Mouse (Mus musculus): ENCODE measurements around the gene Snd1. TPM values are rescaled to one million over a fixed set of nuclear protein-coding genes. Genes with fewer than 3 reads are reported as not detected.

Snd1 gene
- total RNA-seq, 2 experiments from 2014 or later, result 110 to 112 TPM

DNA sequence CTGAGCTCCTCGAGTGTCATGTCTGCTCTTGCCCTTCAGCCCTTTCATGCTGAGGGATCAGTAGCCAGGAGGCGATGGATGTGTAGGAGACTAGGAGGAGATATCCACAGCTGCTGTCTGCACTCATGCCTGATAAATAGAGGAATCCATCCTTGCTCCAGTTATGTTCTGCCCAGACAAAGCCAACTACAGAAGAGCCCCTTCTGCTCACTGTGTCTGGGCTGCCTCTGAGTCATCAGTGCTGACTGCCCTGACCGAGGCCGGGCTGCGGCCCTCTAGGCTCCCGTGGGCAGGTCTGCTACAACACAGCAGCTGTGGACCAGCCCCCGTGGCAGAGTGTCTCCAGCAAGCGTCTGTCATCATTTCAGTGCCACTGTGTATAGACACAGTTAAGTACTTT lies 387.4 kb downstream of the Snd1 start:
- H3K27ac ChIP-seq, result peak overlapping the region; percentile 72
- no peak for DNase-seq (ENCODE audit: low spot score in 2 of 2)
- no peak overlapping the region for H3K4me3 ChIP-seq
- TF ChIP-seq CTCF (conservative IDR thresholded peaks at IDR 0.05), result no peak

DNA sequence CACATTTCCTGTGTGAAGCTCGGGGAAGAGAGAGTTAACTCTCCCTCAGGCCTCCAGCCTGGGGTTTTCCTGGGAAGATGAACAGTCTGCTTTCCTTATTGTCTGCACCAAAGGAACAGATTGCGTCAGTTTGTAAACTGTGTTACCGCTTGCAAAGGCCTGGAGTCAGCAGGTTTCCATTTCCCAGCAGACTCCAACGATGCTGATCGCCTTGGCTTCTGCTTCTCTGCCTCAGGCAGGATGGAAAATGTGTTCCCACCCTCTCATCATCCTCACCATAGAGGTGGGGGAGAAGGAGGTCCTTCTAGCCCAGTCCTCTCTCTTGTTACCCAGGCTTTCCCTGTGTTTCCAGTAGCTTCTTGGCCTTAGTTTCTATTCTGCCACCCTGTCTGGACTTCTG lies 389.7 kb downstream of the Snd1 start:
- H3K27ac ChIP-seq, result peak overlapping the region; percentile 79

DNA sequence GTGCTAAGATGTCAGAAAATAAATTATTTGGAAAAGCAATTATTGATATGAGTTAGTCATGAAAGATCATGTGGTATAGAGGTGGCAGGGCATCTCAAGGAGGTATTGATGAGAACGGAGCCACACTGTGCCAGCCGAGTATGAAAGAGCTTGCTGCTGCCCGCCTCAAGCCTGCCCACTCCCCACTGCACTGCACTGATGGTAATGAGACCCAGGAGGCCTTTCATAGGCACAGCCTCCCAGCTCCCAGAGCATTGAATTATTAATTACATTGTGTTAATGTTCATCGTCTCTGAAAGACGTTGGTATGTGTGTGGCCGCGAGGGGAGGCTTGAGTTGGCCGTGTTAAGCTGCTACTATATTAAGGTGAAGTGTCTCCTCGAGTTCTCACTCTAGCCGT lies 390.2 kb downstream of the Snd1 start:
- H3K27ac ChIP-seq, result peak overlapping the region; percentile 79
- no peak for TF ChIP-seq CTCF (conservative IDR thresholded peaks at IDR 0.05)
- no peak overlapping the region for H3K4me3 ChIP-seq
- no peak for DNase-seq (ENCODE audit: low spot score in 2 of 2)

More for the DNA sequence above, 389.7 kb downstream of the Snd1 start:
- H3K4me3 ChIP-seq, result no peak overlapping the region
- peak in 1 of 2 experiments; percentile 60 for DNase-seq (ENCODE audit: low spot score in 2 of 2)
- TF ChIP-seq CTCF (conservative IDR thresholded peaks at IDR 0.05), result no peak

- no peak overlapping the region for H3K27ac ChIP-seq
- H3K4me3 ChIP-seq, result no peak overlapping the region
- TF ChIP-seq CTCF (conservative IDR thresholded peaks at IDR 0.05), result no peak
- DNase-seq (ENCODE audit: low spot score in 2 of 2), result no peak
These were observed 391.3 kb downstream of the Snd1 start for GRCm38 (mm10) chr6:28866206-28866605.

- TF ChIP-seq CTCF (conservative IDR thresholded peaks at IDR 0.05), result no peak
- no peak overlapping the region for H3K4me3 ChIP-seq
- no peak for DNase-seq (ENCODE audit: low spot score in 2 of 2)
These were observed 392.7 kb downstream of the Snd1 start for GRCm38 (mm10) chr6:28867516-28868251.

DNA sequence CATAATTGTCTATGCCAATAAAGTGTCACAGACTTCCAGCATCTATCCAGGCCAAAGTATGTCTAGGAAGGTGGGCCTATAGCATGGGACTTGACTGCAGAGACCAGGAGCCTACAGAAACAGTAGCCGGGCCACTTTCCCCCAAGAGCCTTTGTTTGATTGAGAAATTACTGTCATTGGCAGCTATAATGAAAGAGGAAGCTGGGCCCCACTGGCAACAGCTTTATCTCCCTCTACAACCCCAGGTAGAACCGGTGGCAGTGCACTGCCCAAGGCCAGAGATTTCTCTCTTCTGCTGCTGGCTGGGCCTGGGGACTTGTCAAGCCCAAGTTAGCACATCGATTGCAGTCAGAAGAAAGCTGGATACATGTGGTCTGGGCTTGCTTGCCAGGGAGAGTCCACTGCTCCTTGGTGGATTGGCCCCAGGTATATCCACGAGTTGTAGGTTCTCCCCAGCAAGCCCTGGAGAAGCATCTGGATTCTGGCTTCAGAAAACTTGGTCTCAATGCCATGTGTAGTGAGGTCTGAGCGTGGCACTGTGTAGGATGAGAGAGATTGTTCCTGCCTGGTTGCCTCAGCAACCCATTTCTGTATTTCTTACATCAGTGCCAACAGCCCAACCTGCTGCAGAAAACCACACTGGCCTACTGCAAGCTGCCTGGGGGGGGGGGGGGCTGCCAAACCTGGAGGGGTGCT lies 396.9 kb downstream of the Snd1 start:
- peak in 1 of 2 experiments; percentile 51 for DNase-seq (ENCODE audit: low spot score in 2 of 2)
- no peak for TF ChIP-seq CTCF (conservative IDR thresholded peaks at IDR 0.05)
- Histone ChIP-seq H3K27ac (peak overlapping the region; percentile 81), H3K4me3 (no peak overlapping the region)

More at GRCm38 (mm10) chr6:28867516-28868251, 392.7 kb downstream of the Snd1 start:
- H3K27ac ChIP-seq, result peak overlapping the region; percentile 28; the same call in 1 of the 2 replicates

GRCm38 (mm10) chr6:28872421-28872795 lies 397.5 kb downstream of the Snd1 start:
- DNase-seq (ENCODE audit: low spot score in 2 of 2), result peak in 1 of 2 experiments; percentile 39
- Histone ChIP-seq H3K4me3 (no peak overlapping the region), H3K27ac (peak overlapping the region; percentile 81)
- no peak for TF ChIP-seq CTCF (conservative IDR thresholded peaks at IDR 0.05)

DNA sequence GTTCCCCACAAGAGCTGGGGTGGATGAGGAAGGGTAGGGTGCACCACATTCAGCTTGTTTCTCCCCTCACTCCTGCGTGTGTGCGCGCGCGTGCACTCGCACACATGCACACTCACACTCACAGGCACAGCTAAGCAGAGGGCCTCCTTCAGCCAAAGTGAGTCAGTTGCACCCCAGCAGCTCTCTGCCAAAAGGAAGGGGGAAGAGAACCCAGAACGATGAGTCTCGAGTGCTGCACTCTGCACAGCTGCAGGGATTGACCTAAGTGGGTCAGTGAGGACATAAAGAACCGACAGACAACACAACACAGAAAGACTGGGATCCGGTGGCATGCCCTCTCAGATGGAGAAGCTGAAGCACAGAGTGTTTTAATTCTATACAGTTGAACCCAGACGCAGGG lies 399.1 kb downstream of the Snd1 start:
- H3K4me3 ChIP-seq, result no peak overlapping the region
- peak overlapping the region; percentile 81; the same call in 1 of the 2 replicates for H3K27ac ChIP-seq
- no peak for DNase-seq (ENCODE audit: low spot score in 2 of 2)
- no peak for TF ChIP-seq CTCF (conservative IDR thresholded peaks at IDR 0.05)

- Histone ChIP-seq H3K27ac (no peak overlapping the region), H3K4me3 (no peak overlapping the region)
- TF ChIP-seq CTCF (conservative IDR thresholded peaks at IDR 0.05), result no peak
- DNase-seq (ENCODE audit: low spot score in 2 of 2), result no peak
These were observed 399.8 kb downstream of the Snd1 start for GRCm38 (mm10) chr6:28874759-28875158.

DNA sequence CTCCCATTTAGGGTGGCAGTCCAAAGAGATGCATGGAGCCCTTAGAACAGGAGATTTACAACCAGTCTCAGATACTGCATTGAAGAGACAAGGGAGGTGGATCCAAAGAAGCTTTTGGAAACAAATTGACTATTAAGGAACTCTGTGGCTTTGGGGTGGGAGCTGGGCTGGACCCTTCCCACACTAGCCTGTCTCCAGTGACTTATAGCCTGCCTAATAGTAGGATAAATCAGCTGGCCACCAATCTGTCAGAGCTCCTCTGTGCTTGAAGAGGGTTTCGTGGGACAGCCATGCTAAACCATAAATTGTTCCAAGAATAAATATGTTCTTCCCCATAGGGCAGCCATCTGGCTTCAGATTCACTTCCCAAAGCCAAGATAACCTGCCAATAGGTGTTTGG lies 400.4 kb downstream of the Snd1 start:
- no peak for TF ChIP-seq CTCF (conservative IDR thresholded peaks at IDR 0.05)

GRCm38 (mm10) chr6:28876492-28876891 lies 401.6 kb downstream of the Snd1 start:
- H3K4me3 ChIP-seq, result no peak overlapping the region
- DNase-seq (ENCODE audit: low spot score in 2 of 2), result no peak
- no peak for TF ChIP-seq CTCF (conservative IDR thresholded peaks at IDR 0.05)
- H3K27ac ChIP-seq, result no peak overlapping the region

More for the DNA sequence above, 400.4 kb downstream of the Snd1 start:
- DNase-seq (ENCODE audit: low spot score in 2 of 2), result no peak
- H3K4me3 ChIP-seq, result no peak overlapping the region
- peak overlapping the region; percentile 5; the same call in 1 of the 2 replicates for H3K27ac ChIP-seq

DNA sequence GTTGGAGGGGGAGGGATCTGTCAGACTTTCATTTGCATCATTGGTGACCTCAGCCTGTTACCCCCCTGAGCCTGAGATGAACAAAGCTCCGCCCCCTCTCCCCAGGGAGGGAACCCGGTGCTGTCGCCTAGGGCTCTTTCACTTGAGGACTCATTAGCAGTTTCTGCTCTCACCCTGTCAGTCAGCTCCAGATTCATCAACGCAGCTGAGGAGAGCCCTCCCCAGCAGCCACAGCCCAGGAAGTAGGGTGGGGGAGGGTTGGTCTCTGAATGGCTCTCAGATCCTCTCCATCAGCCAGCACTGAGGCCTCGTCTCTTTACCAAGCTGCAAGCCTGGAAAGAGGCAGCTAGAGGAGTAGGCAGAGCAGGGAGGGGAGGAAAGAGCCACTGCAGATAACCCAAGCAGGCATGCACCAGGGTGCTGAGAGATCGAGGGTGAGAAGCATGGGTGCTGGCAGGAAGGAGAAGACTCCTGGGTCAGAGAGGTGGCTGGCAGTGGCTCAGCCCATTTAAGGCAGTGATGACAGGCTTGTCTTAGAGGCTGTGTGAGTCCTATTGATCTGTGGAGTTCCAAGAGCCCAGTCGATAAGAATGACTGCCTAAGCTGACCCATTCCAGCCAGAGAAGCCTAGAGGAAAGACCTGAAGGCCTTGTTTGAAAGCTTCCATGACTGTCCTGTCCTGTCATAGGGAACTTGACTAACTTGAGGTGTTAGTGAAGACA lies 403.2 kb downstream of the Snd1 start:
- Histone ChIP-seq H3K4me3 (no peak overlapping the region), H3K27ac (peak overlapping the region; percentile 67; the same call in 1 of the 2 replicates)
- DNase-seq (ENCODE audit: low spot score in 2 of 2), result peak in 1 of 2 experiments; percentile 45
- TF ChIP-seq CTCF (conservative IDR thresholded peaks at IDR 0.05), result no peak

DNA sequence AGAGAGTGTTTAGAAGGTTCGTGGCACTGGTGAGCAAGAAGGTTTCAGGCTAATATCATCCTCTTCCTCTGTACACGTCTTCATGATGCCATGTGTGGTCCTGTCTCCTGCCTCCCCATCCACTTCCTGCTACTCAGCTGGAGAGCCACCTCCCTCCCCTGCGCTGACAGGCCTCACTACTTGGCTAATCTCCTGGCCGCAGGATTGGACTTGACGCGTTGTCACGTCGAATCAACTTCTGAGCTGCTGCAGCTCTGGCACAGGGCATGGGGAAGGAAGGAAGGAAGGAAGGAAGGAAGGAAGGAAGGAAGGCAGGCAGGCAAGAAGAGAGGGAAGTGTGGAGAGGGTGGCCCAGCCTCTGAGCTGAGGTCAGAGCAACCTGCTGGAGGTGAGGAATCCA lies 404.4 kb downstream of the Snd1 start:
- TF ChIP-seq CTCF (conservative IDR thresholded peaks at IDR 0.05), result no peak
- Histone ChIP-seq H3K4me3 (no peak overlapping the region), H3K27ac (no peak overlapping the region)
- no peak for DNase-seq (ENCODE audit: low spot score in 2 of 2)
